Mouse (Mus musculus): Measurements from ENCODE around the gene Hist1h3f. TPM values are rescaled to one million over a fixed set of nuclear protein-coding genes. Genes with fewer than 3 reads are reported as not detected.

Hist1h3f gene
- polyA plus RNA-seq, 1 experiment, result 1.3 TPM

DNA sequence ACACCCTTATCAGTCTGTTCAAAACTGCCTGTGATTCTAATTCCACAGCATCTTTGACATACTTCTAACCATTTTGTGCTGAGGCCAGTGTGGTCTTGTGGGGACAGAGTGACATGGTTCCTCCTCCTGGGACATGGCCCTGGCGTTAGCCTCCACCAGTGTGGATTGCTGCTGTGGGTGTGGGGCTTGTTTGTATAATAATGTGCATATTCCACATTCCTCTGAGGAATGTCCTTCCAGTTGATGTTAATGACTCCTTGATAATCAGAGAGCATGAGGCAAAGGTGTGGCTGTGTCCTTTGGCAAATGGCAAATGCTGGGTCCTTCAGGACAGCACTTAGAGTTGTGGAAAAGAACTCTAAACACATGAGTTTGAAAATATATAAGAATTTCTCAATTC, 30.3 kb upstream of the Hist1h3f start:
- no peak overlapping the region for H3K4me3 ChIP-seq (ENCODE audit: control insufficient read depth, low read depth, low read length)
- peaks cover 4% of the 10 kb centered on the region for H3K4me1 ChIP-seq (ENCODE audit: control insufficient read depth, insufficient read depth, low read length)
- TF ChIP-seq CTCF (IDR thresholded peaks at IDR 0.05; ENCODE audit: control insufficient read depth, insufficient read depth, insufficient replicate concordance, low read depth, low read length) (no peak), POLR2A (IDR thresholded peaks at IDR 0.05; ENCODE audit: control insufficient read depth, low read depth, low read length) (no peak)
- no peak overlapping the region for H3K27ac ChIP-seq (ENCODE audit: control insufficient read depth, insufficient read depth, low read depth, low read length)
- no peaks in the 10 kb centered on the region for H3K36me3 ChIP-seq (ENCODE audit: control insufficient read depth, insufficient read depth, low read length)
- H3K27me3 ChIP-seq (ENCODE audit: control insufficient read depth, insufficient read depth, low read length), result no peaks in the 10 kb centered on the region

DNA sequence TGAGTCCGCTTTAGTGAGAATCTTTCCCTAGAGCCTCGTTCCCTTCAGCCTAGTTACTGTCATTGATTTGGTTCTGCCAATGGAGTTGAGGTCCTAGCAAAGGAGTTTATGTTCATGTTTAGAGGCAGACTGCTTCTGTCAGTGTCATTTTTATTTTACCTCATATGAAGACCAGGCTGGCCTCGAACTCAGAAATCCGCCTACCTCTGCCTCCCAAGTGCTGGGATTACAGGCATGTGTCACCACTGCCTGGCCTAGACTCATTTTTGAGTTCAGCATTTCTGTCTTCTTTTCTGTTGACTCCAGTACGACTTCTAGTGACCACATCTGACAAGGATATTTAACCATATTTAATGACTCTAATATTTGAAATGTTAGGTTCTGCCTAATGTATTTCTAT, 28.6 kb upstream of the Hist1h3f start:
- H3K36me3 ChIP-seq (ENCODE audit: control insufficient read depth, insufficient read depth, low read length), result no peaks in the 10 kb centered on the region
- H3K4me3 ChIP-seq (ENCODE audit: control insufficient read depth, low read depth, low read length), result no peak overlapping the region
- H3K27ac ChIP-seq (ENCODE audit: control insufficient read depth, insufficient read depth, low read depth, low read length), result no peak overlapping the region
- peaks cover 4% of the 10 kb centered on the region for H3K4me1 ChIP-seq (ENCODE audit: control insufficient read depth, insufficient read depth, low read length)
- H3K27me3 ChIP-seq (ENCODE audit: control insufficient read depth, insufficient read depth, low read length), result no peaks in the 10 kb centered on the region
- no peak for TF ChIP-seq CTCF (IDR thresholded peaks at IDR 0.05; ENCODE audit: control insufficient read depth, insufficient read depth, insufficient replicate concordance, low read depth, low read length)
- TF ChIP-seq POLR2A (IDR thresholded peaks at IDR 0.05; ENCODE audit: control insufficient read depth, low read depth, low read length), result no peak

DNA sequence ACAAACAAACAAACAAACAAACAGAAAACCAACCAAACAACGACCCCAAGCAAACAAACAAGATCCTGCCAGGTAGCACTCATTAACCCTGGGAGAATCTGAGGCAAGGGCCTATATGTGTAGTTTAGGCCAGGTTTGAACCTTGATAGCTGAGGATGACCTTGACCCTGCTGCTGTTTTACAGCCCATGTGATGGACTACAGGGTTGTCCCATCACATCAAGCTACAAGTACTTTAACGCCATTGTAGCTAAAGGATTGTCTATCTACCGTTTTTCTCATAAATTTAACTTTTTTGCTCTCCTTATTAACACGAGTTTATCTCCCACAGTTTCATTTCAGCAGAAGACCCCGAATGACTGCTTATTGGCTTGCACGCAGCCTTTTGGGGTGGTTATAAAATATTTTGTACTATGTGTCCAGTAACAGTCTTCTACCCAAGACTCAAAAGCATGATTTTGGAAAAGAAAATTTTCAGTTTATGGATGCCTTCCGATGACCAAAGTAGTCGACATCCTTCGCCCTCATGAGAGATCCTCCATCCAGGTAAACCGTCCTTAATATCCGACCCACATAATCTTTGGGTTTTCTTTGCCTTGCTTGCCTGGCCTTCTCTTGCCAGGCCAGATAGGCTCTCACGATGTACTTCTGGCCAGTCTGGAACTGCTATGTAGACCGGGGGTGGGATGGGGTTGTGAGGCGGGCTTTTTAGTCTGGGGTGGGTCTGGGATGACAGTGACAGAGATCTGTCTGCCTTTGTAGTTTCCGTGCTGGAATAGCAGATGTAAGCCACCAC, 27.8 kb upstream of the Hist1h3f start:
- Histone ChIP-seq H3K27me3 (ENCODE audit: control insufficient read depth, insufficient read depth, low read length) (no peaks in the 10 kb centered on the region), H3K27ac (ENCODE audit: control insufficient read depth, insufficient read depth, low read depth, low read length) (no peak overlapping the region), H3K36me3 (ENCODE audit: control insufficient read depth, insufficient read depth, low read length) (no peaks in the 10 kb centered on the region), H3K4me3 (ENCODE audit: control insufficient read depth, low read depth, low read length) (no peak overlapping the region), H3K4me1 (ENCODE audit: control insufficient read depth, insufficient read depth, low read length) (peaks cover 4% of the 10 kb centered on the region)
- no peak for TF ChIP-seq CTCF (IDR thresholded peaks at IDR 0.05; ENCODE audit: control insufficient read depth, insufficient read depth, insufficient replicate concordance, low read depth, low read length)
- no peak for TF ChIP-seq POLR2A (IDR thresholded peaks at IDR 0.05; ENCODE audit: control insufficient read depth, low read depth, low read length)

DNA sequence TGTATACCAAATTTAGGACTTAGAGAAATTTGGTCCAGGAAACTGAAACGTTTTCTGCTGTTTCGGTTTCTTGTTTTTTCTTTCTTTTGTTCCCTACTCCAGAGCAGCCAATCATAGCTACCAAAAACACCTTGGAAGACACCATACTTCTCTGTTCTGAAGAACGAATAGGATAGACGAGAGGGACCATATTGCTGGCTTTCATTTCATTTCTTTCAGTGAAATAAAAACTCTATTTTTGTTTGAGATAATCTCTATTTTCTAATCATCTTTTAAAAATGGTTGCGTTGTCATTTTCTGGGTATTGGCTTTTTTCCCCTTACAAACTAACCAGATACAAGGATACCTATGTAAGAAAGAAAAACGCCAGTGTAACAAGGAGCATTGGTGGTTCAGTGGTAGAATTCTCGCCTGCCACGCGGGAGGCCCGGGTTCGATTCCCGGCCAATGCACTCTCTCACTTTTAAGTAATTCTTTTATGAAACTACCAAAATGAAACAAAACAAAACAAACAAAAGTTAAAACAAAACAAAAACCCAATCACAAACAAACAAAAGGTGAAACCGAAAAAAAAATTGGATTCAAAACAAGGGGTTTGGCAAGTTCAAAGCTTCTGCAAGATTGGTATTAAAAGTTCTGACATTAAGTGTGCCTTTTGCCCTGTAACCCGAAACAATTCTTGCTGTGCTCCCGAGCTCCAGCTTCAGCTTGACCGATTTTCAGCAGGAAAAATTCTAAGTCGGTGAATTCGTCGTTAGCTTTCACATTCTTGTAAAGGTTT, 26.8 kb upstream of the Hist1h3f start:
- Histone ChIP-seq H3K36me3 (ENCODE audit: control insufficient read depth, insufficient read depth, low read length) (no peaks in the 10 kb centered on the region), H3K27ac (ENCODE audit: control insufficient read depth, insufficient read depth, low read depth, low read length) (peak overlapping the region; percentile 5; the same call in 1 of the 2 replicates), H3K4me3 (ENCODE audit: control insufficient read depth, low read depth, low read length) (peak overlapping the region; percentile 35), H3K4me1 (ENCODE audit: control insufficient read depth, insufficient read depth, low read length) (peaks cover 4% of the 10 kb centered on the region), H3K27me3 (ENCODE audit: control insufficient read depth, insufficient read depth, low read length) (no peaks in the 10 kb centered on the region)
- TF ChIP-seq POLR2A (IDR thresholded peaks at IDR 0.05; ENCODE audit: control insufficient read depth, low read depth, low read length) (no peak), CTCF (IDR thresholded peaks at IDR 0.05; ENCODE audit: control insufficient read depth, insufficient read depth, insufficient replicate concordance, low read depth, low read length) (no peak)

DNA sequence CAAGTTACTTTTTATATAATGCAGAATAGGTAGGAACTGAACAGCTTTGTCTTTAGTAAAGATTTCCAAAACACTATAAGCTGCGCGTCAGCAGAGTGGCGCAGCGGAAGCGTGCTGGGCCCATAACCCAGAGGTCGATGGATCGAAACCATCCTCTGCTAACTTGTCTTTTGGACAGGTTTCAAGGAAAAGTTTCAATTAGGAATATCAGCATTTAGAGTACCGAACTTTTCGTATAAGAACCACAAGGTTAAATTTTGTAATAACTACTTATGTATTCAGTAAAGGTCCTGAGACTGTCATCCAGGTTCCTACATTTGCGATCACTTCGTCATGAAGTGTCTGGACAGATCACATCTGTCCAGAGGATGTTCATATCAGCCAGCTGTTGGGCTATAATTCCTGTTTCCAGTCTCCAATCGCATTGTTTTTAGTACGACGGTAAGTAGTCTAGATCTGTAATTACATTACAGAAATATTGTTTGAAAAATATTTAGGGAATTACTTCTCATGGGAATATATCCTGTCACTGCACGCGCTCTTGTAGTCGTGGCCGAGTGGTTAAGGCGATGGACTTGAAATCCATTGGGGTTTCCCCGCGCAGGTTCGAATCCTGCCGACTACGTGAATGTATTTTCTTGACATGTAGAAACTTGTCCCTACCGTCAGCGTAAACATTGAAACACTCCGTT, 26.1 kb upstream of the Hist1h3f start:
- peak overlapping the region; percentile 51 for H3K4me3 ChIP-seq (ENCODE audit: control insufficient read depth, low read depth, low read length)
- peak overlapping the region; percentile 5; the same call in 1 of the 2 replicates for H3K27ac ChIP-seq (ENCODE audit: control insufficient read depth, insufficient read depth, low read depth, low read length)
- TF ChIP-seq CTCF (IDR thresholded peaks at IDR 0.05; ENCODE audit: control insufficient read depth, insufficient read depth, insufficient replicate concordance, low read depth, low read length), result no peak
- TF ChIP-seq POLR2A (IDR thresholded peaks at IDR 0.05; ENCODE audit: control insufficient read depth, low read depth, low read length), result no peak
- no peaks in the 10 kb centered on the region for H3K36me3 ChIP-seq (ENCODE audit: control insufficient read depth, insufficient read depth, low read length)
- peaks cover 4% of the 10 kb centered on the region for H3K4me1 ChIP-seq (ENCODE audit: control insufficient read depth, insufficient read depth, low read length)
- no peaks in the 10 kb centered on the region for H3K27me3 ChIP-seq (ENCODE audit: control insufficient read depth, insufficient read depth, low read length)

DNA sequence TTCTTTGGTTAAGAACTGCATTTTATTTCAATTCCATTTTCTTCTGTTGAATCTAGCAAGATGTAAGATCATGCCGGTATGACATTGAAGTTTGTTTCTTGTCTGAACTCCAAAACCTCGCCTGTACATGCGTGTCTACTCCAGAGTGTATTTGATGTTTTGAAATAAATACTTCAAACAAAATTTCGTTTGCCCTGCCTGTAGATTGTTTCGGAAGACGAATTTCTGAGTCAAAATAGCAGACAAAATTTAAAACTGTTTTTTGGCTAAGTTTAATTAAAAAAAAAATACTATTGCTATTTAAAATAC, 25.6 kb upstream of the Hist1h3f start:
- no peaks in the 10 kb centered on the region for H3K36me3 ChIP-seq (ENCODE audit: control insufficient read depth, insufficient read depth, low read length)
- no peak overlapping the region for H3K4me3 ChIP-seq (ENCODE audit: control insufficient read depth, low read depth, low read length)
- peaks cover 4% of the 10 kb centered on the region for H3K4me1 ChIP-seq (ENCODE audit: control insufficient read depth, insufficient read depth, low read length)
- H3K27ac ChIP-seq (ENCODE audit: control insufficient read depth, insufficient read depth, low read depth, low read length), result no peak overlapping the region
- no peaks in the 10 kb centered on the region for H3K27me3 ChIP-seq (ENCODE audit: control insufficient read depth, insufficient read depth, low read length)
- TF ChIP-seq POLR2A (IDR thresholded peaks at IDR 0.05; ENCODE audit: control insufficient read depth, low read depth, low read length) (no peak), CTCF (IDR thresholded peaks at IDR 0.05; ENCODE audit: control insufficient read depth, insufficient read depth, insufficient replicate concordance, low read depth, low read length) (no peak)

DNA sequence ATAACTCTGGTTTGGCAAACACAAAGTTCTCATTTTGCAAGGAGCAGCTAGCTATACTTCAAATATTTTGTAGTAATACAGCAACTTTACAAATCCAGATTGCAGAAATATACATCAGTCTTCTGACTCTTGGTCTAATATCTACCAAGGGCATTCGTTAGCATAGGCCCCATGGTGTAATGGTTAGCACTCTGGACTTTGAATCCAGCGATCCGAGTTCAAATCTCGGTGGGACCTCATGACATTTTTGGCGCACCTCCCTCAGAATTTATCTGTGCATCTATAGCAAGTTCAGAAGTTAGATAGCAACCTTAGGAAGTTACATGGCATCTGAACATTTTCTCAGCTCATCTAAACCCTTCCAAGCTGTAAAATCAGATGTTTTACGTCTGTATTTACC, 25.0 kb upstream of the Hist1h3f start:
- H3K4me3 ChIP-seq (ENCODE audit: control insufficient read depth, low read depth, low read length), result no peak overlapping the region
- TF ChIP-seq POLR2A (IDR thresholded peaks at IDR 0.05; ENCODE audit: control insufficient read depth, low read depth, low read length), result no peak
- TF ChIP-seq CTCF (IDR thresholded peaks at IDR 0.05; ENCODE audit: control insufficient read depth, insufficient read depth, insufficient replicate concordance, low read depth, low read length), result no peak
- no peaks in the 10 kb centered on the region for H3K36me3 ChIP-seq (ENCODE audit: control insufficient read depth, insufficient read depth, low read length)
- peaks cover 4% of the 10 kb centered on the region for H3K4me1 ChIP-seq (ENCODE audit: control insufficient read depth, insufficient read depth, low read length)
- no peaks in the 10 kb centered on the region for H3K27me3 ChIP-seq (ENCODE audit: control insufficient read depth, insufficient read depth, low read length)
- no peak overlapping the region for H3K27ac ChIP-seq (ENCODE audit: control insufficient read depth, insufficient read depth, low read depth, low read length)
